Mouse (Mus musculus): ENCODE measurements around the gene Otp. TPM values are rescaled to one million over a fixed set of nuclear protein-coding genes. Genes with fewer than 3 reads are reported as not detected.
A peak's percentile ranks its signal among the peaks of the same experiment; 100 is the strongest.

Otp gene
- polyA plus RNA-seq, 1 experiment from 2014 or later = 13.5 TPM

DNA sequence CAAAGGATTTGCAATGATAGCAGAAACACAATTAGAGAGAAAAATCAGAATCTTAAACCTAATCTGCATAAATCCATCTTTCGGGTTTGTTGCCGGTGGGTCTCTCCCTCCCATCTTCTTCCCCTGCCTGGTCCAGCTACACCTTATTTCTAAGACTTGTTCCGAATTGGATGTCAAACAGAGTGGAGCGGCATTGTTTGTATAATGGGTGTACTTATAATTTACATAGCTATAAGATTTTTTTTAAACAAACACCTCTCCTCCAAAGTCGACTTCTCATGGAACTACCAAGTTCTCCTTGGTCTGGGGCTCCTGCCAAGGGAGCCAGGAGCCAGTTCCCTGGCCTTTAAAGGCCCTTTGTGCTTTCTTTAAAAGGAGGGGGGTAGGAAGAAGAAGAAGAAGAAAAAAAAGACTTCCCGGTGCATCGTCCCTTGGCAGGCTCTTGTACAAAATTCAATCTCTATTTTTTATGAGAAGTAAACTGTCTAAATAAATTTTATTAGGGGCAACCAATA is 3.5 kb upstream of the Otp start:
- Histone ChIP-seq H3K27ac (ENCODE audit: low read depth, low read length) (no peak overlapping the region), H3K9ac (replicated peaks; ENCODE audit: low read depth, low read length) (no peak overlapping the region), H3K4me3 (ENCODE audit: low read depth, low read length) (no peak overlapping the region), H3K9me3 (ENCODE audit: control insufficient read depth, low read length) (no peaks in the 10 kb centered on the region), H3K36me3 (ENCODE audit: control insufficient read depth, insufficient read depth, low read length) (no peaks in the 10 kb centered on the region), H3K4me1 (ENCODE audit: control insufficient read depth, insufficient read depth, low read length) (0 out of 2 replicates have a peak, but pooled peaks cover 5% of the 10 kb centered on the region), H3K27me3 (ENCODE audit: control insufficient read depth, insufficient read depth, low read length) (peaks cover 60% of the 10 kb centered on the region), H3K4me2 (ENCODE audit: low read depth, low read length) (no peak overlapping the region)
- 3% methylated on average over 7 of the region's 7 CpGs for WGBS
- no peak for ATAC-seq (ENCODE audit: low read depth)

DNA sequence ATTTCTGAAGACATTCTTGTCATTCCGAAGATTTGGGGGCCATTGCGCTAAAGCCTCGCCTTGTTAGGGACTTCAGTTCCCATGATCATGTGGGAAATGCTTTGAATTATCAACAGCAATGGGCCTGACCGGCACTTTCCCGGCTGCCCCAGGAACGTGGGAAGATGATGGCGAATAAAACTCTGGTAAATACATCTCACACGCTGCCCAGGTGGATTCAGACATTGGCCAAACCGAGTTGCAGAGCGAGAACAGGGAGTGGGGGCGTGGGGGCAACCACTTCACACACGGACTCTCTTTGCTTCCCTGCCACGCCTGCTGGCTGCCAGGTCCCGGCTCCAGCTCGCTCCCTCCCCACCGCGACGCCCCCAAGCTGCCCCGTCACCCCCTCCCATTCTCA is 3.0 kb upstream of the Otp start:
- peaks cover 60% of the 10 kb centered on the region for H3K27me3 ChIP-seq (ENCODE audit: control insufficient read depth, insufficient read depth, low read length)
- no peak overlapping the region for H3K4me2 ChIP-seq (ENCODE audit: low read depth, low read length)
- H3K4me1 ChIP-seq (ENCODE audit: control insufficient read depth, insufficient read depth, low read length) = 0 out of 2 replicates have a peak, but pooled peaks cover 5% of the 10 kb centered on the region
- no peak for ATAC-seq (ENCODE audit: low read depth)
- no peak overlapping the region for H3K27ac ChIP-seq (ENCODE audit: low read depth, low read length)
- no peaks in the 10 kb centered on the region for H3K9me3 ChIP-seq (ENCODE audit: control insufficient read depth, low read length)
- no peaks in the 10 kb centered on the region for H3K36me3 ChIP-seq (ENCODE audit: control insufficient read depth, insufficient read depth, low read length)
- no peak overlapping the region for H3K4me3 ChIP-seq (ENCODE audit: low read depth, low read length)
- H3K9ac ChIP-seq (replicated peaks; ENCODE audit: low read depth, low read length) = no peak overlapping the region
- 0% methylated on average over 19 of the region's 19 CpGs for WGBS

DNA sequence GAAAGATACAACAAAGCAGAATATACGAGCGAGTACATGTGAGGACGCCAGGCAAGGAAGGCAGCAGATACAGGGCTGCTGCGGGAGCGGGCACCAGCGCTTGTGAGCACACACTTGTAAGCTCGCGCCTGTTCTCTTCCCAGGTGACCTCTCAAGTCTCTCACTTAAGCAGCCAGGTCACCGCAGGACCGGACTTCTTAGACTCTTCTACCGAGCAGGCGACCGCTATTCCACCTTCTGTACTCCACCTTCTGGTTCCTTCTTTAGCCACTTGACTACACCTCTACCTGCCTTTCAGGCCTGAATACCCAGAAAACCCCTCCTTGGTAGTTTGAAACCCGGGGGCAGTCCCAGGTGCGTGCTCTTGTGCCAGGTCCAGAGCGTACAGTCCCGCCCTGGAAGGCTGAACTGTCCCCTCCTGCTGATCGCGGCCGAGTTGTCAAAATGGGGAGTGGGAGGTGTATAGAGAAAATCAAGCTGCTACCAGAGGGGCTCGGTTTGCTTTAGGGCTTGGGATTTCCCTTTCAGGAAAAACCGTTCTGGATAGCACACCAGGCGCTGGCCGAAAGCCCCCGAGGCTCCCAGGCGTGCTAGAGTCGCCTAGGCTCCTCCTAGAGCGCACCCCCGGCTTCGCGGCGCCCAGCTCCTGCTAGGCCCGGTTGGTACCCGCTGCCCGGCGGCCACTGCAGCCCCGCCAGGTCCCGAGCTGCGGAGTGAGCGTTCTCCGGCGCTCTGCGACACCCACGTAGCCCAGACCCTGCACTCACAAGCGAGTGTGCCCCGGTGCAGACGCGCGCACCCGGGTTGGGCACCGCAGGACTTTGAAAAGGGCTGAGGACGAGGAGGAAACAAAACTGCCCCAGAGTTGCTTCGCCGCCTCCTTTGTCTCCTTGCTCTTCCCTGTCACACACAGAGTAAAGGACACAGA is 2.0 kb upstream of the Otp start:
- under 1% methylated on average over 53 of the region's 54 CpGs for WGBS
- no peak for ATAC-seq (ENCODE audit: low read depth)
- H3K4me1 ChIP-seq (ENCODE audit: control insufficient read depth, insufficient read depth, low read length) = 0 out of 2 replicates have a peak, but pooled peaks cover 5% of the 10 kb centered on the region
- no peak overlapping the region; the same call in 1 of the 2 replicates for H3K4me2 ChIP-seq (ENCODE audit: low read depth, low read length)
- H3K27ac ChIP-seq (ENCODE audit: low read depth, low read length) = peak overlapping the region; percentile 50; the same call in 1 of the 2 replicates
- H3K4me3 ChIP-seq (ENCODE audit: low read depth, low read length) = no peak overlapping the region
- H3K9me3 ChIP-seq (ENCODE audit: control insufficient read depth, low read length) = no peaks in the 10 kb centered on the region
- H3K27me3 ChIP-seq (ENCODE audit: control insufficient read depth, insufficient read depth, low read length) = peaks cover 61% of the 10 kb centered on the region
- H3K9ac ChIP-seq (replicated peaks; ENCODE audit: low read depth, low read length) = no peak overlapping the region
- no peaks in the 10 kb centered on the region for H3K36me3 ChIP-seq (ENCODE audit: control insufficient read depth, insufficient read depth, low read length)

DNA sequence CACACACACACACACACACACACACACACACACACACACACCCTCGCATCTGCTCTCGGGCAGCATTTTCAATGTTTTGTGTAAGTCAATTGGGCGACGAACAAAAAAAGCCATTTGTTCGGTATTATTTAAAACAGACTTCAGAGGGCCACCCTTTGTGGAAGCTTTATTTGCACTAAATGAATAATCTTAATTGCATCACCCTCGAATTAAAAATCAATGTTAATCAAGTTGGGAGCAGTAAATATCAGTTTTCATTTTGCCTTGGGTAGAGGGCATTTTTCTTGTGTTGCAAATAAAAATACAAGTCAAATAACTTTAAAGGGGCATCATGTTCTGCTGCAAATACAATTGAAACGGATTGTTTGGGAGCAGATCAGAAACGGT is 1.4 kb upstream of the Otp start:
- no peaks in the 10 kb centered on the region for H3K4me1 ChIP-seq (ENCODE audit: control insufficient read depth, insufficient read depth, low read length)
- H3K4me3 ChIP-seq (ENCODE audit: low read depth, low read length) = no peak overlapping the region

GRCm38 (mm10) chr13:94874656-94875395 is 576 bp upstream of the Otp start:
- WGBS = 2% methylated on average over 23 of the region's 23 CpGs
- Histone ChIP-seq H3K27ac (ENCODE audit: low read depth, low read length) (0 out of 2 replicates have a peak overlapping the region, but pooled peaks have one; percentile 40), H3K9me3 (ENCODE audit: control insufficient read depth, low read length) (no peaks in the 10 kb centered on the region), H3K36me3 (ENCODE audit: control insufficient read depth, insufficient read depth, low read length) (no peaks in the 10 kb centered on the region), H3K9ac (replicated peaks; ENCODE audit: low read depth, low read length) (0 out of 2 replicates have a peak overlapping the region, but pooled peaks have one; percentile 12), H3K27me3 (ENCODE audit: control insufficient read depth, insufficient read depth, low read length) (peaks cover 62% of the 10 kb centered on the region), H3K4me1 (ENCODE audit: control insufficient read depth, insufficient read depth, low read length) (no peaks in the 10 kb centered on the region), H3K4me3 (ENCODE audit: low read depth, low read length) (no peak overlapping the region), H3K4me2 (ENCODE audit: low read depth, low read length) (peak overlapping the region; percentile 12; the same call in 1 of the 2 replicates)
- no peak for ATAC-seq (ENCODE audit: low read depth)

More for the DNA sequence above, 1.4 kb upstream of the Otp start:
- H3K9ac ChIP-seq (replicated peaks; ENCODE audit: low read depth, low read length) = no peak overlapping the region
- H3K4me2 ChIP-seq (ENCODE audit: low read depth, low read length) = no peak overlapping the region; the same call in 1 of the 2 replicates
- no peaks in the 10 kb centered on the region for H3K36me3 ChIP-seq (ENCODE audit: control insufficient read depth, insufficient read depth, low read length)
- WGBS = 1% methylated on average over 8 of the region's 8 CpGs
- no peak for ATAC-seq (ENCODE audit: low read depth)
- peaks cover 58% of the 10 kb centered on the region for H3K27me3 ChIP-seq (ENCODE audit: control insufficient read depth, insufficient read depth, low read length)
- H3K27ac ChIP-seq (ENCODE audit: low read depth, low read length) = no peak overlapping the region
- no peaks in the 10 kb centered on the region for H3K9me3 ChIP-seq (ENCODE audit: control insufficient read depth, low read length)

GRCm38 (mm10) chr13:94876286-94877210 is 1.1 kb downstream of the Otp start:
- Histone ChIP-seq H3K36me3 (ENCODE audit: control insufficient read depth, insufficient read depth, low read length) (no peaks in the 10 kb centered on the region), H3K27ac (ENCODE audit: low read depth, low read length) (peak overlapping the region; percentile 16), H3K9ac (replicated peaks; ENCODE audit: low read depth, low read length) (peak overlapping the region; percentile 41; the same call in 1 of the 2 replicates), H3K4me3 (ENCODE audit: low read depth, low read length) (peak overlapping the region; percentile 14), H3K27me3 (ENCODE audit: control insufficient read depth, insufficient read depth, low read length) (peaks cover 66% of the 10 kb centered on the region), H3K4me2 (ENCODE audit: low read depth, low read length) (no peak overlapping the region), H3K4me1 (ENCODE audit: control insufficient read depth, insufficient read depth, low read length) (no peaks in the 10 kb centered on the region), H3K9me3 (ENCODE audit: control insufficient read depth, low read length) (no peaks in the 10 kb centered on the region)
- 0 out of 2 replicates have a peak, but pooled peaks have one; percentile 3 for ATAC-seq (ENCODE audit: low read depth)
- WGBS = under 1% methylated on average over 30 of the region's 30 CpGs

DNA sequence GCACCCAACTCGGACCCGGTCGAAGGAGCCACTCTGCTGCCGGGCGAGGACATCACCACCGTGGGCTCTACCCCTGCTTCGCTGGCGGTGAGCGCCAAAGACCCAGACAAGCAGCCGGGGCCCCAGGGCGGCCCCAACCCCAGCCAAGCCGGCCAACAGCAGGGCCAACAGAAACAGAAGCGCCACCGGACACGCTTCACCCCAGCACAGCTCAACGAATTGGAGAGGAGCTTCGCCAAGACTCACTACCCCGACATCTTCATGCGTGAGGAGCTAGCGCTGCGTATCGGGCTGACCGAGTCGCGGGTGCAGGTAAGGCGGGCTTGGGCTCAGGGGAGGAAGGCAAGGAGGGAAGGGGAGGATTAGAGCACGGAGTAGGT is 1.8 kb downstream of the Otp start:
- no peak overlapping the region for H3K4me2 ChIP-seq (ENCODE audit: low read depth, low read length)
- 0 out of 2 replicates have a peak overlapping the region, but pooled peaks have one; percentile 41 for H3K9ac ChIP-seq (replicated peaks; ENCODE audit: low read depth, low read length)
- 1% methylated on average over 27 of the region's 27 CpGs for WGBS
- H3K27me3 ChIP-seq (ENCODE audit: control insufficient read depth, insufficient read depth, low read length) = peaks cover 72% of the 10 kb centered on the region
- H3K4me1 ChIP-seq (ENCODE audit: control insufficient read depth, insufficient read depth, low read length) = no peaks in the 10 kb centered on the region
- H3K4me3 ChIP-seq (ENCODE audit: low read depth, low read length) = peak overlapping the region; percentile 14
- ATAC-seq (ENCODE audit: low read depth) = peak; percentile 15; the same call in 1 of the 2 replicates
- no peaks in the 10 kb centered on the region for H3K9me3 ChIP-seq (ENCODE audit: control insufficient read depth, low read length)
- no peaks in the 10 kb centered on the region for H3K36me3 ChIP-seq (ENCODE audit: control insufficient read depth, insufficient read depth, low read length)
- H3K27ac ChIP-seq (ENCODE audit: low read depth, low read length) = peak overlapping the region; percentile 16
